Mouse (Mus musculus) cortical plate, adult 2 months (tissue): ENCODE measurements around the gene Tesmin. TPM values are rescaled to one million over a fixed set of nuclear protein-coding genes. Genes with fewer than 3 reads are reported as not detected.

Experiments
- H3K27ac ChIP-seq: fragments of 200-500 bp; 2 replicates; pipeline ENCODE4 v1.5.1; 2012; ENCODE audit warnings: low read length, control low read depth, inconsistent platforms; ENCODE audit not compliant: insufficient read depth
- H3K4me1 ChIP-seq: fragments of 200-500 bp; 2 replicates; pipeline ENCODE4 v1.6.1; 2011; ENCODE audit warnings: low read length; ENCODE audit not compliant: control insufficient read depth, insufficient read depth
- H3K4me3 ChIP-seq: fragments of 200-500 bp; 2 replicates; pipeline ENCODE4 v1.5.1; 2011; ENCODE audit warnings: mild to moderate bottlenecking, low read length, control low read depth; ENCODE audit not compliant: insufficient read depth
- CTCF ChIP-seq: fragments of 200-500 bp; IDR thresholded peaks from 2 replicates; pipeline ENCODE4 v1.5.1; 2011; ENCODE audit warnings: mild to moderate bottlenecking, control low read depth, low read length; ENCODE audit not compliant: insufficient read depth; ENCODE audit errors: extremely low read depth
- POLR2A ChIP-seq: fragments of 200-500 bp; IDR thresholded peaks from 2 replicates; pipeline ENCODE4 v1.6.1; 2011; ENCODE audit warnings: mild to moderate bottlenecking, low read length, control low read depth; ENCODE audit not compliant: insufficient read depth; ENCODE audit errors: extremely low read depth
- polyA plus RNA-seq: library from polyadenylated mRNA; depleted of rRNA; stranded (reverse); fragments of >200 nt; gene quantifications from 2 replicates; pipeline ENCODE4 v1.2.3, GENCODE M21; 2012; rRNA removed

Gene Tesmin
- polyA plus RNA-seq, 1 experiment, result 0.15 TPM

GRCm38 (mm10) chr19:3435824-3436223, 47.2 kb downstream of the Tesmin start:
- no peaks in the 10 kb centered on the region for H3K4me1 ChIP-seq
- H3K27ac ChIP-seq, result no peak overlapping the region
- TF ChIP-seq POLR2A (no peak), CTCF (no peak)
- no peak overlapping the region for H3K4me3 ChIP-seq

DNA sequence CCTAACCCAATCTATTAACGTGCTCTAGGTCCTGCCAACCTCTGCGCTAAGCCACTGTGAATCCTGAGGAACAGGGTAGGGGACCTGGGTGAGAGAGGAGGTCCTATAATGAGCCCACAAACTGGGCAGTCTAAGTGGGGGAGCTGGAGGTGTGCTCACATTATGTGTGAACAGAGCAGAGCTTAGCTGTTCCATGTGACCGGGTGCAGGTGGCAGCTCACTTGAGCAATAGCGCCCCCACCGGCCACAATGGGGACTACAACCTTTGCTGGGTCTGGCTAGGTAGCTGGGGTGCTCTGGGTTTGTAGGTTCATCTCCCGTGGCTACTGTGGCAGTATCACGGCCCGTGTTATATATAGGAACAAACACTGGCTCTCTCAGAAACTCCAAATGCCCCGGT, 48.2 kb downstream of the Tesmin start:
- Histone ChIP-seq H3K4me1 (no peaks in the 10 kb centered on the region), H3K27ac (no peak overlapping the region), H3K4me3 (no peak overlapping the region)
- TF ChIP-seq CTCF (peak; percentile 28; the same call in 1 of the 2 replicates), POLR2A (no peak)

- TF ChIP-seq CTCF, result peak; percentile 17; the same call in 1 of the 2 replicates
- TF ChIP-seq POLR2A, result no peak
- Histone ChIP-seq H3K4me1 (no peaks in the 10 kb centered on the region), H3K27ac (no peak overlapping the region), H3K4me3 (no peak overlapping the region)
These were observed 49.3 kb downstream of the Tesmin start for GRCm38 (mm10) chr19:3437980-3438379.

DNA sequence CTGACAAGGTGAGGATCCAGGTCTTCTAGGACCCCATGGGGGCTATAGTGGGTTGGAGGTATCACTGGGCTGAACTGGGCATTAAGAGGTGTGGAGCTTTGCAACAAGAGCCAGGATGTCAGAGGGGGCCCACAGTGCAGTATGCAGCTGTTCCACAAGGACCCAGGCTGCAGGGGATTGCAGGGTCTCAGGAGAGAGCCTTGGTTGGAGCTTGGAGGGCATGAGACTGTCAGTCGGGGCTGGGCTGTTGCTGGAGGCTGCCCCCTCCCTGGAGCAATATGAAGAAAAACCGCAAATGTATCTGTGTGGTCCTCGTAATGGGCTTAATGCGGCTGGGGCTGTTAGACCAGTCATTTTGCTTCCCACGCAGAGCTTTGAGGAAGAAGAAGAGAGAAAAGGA, 52.0 kb downstream of the Tesmin start:
- no peak overlapping the region for H3K27ac ChIP-seq
- no peaks in the 10 kb centered on the region for H3K4me1 ChIP-seq
- no peak for TF ChIP-seq POLR2A
- no peak for TF ChIP-seq CTCF
- H3K4me3 ChIP-seq, result no peak overlapping the region

DNA sequence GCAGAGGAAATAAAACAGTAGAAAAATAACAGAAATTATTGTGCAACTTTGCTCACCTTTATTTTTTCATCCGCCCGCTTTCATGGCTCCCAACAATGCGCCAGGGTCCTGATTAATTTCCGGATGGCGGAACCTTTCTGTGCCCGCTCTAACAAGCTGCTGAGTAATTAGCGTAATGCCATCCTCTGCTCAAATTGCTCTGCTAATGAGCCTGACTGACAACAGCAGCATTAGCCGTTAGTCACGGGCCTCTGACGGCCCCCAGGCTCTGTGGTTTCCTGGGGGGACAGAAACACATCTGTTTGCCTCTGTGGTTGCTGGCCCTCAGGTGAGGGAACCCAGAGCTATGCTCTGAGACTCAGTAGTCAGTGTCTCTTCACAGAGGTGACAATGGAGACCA, 52.4 kb downstream of the Tesmin start:
- no peak for TF ChIP-seq POLR2A
- no peak for TF ChIP-seq CTCF
- Histone ChIP-seq H3K4me3 (no peak overlapping the region), H3K27ac (no peak overlapping the region), H3K4me1 (no peaks in the 10 kb centered on the region)

DNA sequence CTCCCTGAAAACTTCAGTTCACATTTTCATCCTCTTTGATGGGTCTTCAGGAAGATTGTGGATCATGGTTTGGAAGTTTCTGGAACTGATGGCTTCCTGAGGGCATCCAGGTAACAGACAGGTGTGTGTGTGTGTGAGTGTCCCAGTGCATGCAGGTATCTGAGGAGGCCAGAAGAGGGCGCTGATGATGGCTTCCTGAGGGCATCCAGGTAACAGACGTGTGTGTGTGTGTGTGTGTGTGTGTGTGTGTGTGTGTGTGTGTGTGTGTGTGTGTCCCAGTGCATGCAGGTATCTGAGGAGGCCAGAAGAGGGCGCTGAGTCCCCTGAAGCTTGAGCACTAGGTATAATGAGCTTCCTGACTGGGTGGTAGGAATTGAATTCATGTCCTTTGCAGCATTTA, 58.7 kb downstream of the Tesmin start:
- H3K4me3 ChIP-seq, result no peak overlapping the region
- no peaks in the 10 kb centered on the region for H3K4me1 ChIP-seq
- H3K27ac ChIP-seq, result no peak overlapping the region
- TF ChIP-seq CTCF, result no peak
- no peak for TF ChIP-seq POLR2A

DNA sequence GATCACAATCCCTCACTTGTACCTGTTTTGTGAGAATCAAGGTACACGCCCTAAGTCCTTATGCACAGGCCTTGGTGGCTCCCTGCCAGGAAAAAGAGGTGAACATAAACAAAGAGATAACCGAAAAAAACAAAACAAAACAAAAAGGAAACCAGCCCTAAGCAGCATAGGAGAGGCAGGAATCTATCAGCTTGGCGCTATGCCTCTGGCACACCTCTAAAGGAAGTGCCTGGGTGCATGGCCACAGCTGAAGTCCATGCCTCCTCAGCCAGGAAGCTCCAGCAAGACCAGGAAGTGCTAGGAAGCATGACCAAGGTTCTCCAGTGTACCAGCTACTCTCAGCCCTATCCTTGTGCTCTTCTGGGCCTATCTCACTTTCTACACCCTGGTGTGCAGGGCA, 60.6 kb downstream of the Tesmin start:
- H3K4me3 ChIP-seq, result no peak overlapping the region
- H3K4me1 ChIP-seq, result no peaks in the 10 kb centered on the region
- no peak overlapping the region for H3K27ac ChIP-seq
- TF ChIP-seq POLR2A, result no peak
- no peak for TF ChIP-seq CTCF

GRCm38 (mm10) chr19:3450714-3451113, 62.1 kb downstream of the Tesmin start:
- TF ChIP-seq CTCF (no peak), POLR2A (no peak)
- no peak overlapping the region for H3K27ac ChIP-seq
- H3K4me1 ChIP-seq, result no peaks in the 10 kb centered on the region
- no peak overlapping the region for H3K4me3 ChIP-seq

DNA sequence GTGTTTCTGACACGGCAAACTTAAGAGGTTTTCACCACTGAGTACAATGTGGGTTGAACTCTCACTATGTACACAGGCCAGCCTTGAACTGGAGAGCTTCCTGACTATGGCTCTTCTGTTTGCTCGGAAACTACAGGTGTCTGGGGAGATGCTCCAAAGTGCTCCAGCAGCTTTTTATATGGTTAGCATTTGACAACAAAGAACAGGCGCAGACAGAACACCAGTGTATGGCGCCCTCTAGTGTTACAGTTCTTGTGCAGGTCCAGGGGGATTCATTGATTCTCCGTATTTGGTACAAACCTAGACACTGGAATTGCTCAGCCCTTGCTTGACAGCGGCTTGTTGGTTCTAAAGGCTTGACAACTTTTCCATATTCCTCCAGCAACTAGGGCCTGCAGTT, 62.5 kb downstream of the Tesmin start:
- Histone ChIP-seq H3K4me1 (no peaks in the 10 kb centered on the region), H3K27ac (no peak overlapping the region), H3K4me3 (no peak overlapping the region)
- no peak for TF ChIP-seq POLR2A
- TF ChIP-seq CTCF, result peak; percentile 89

DNA sequence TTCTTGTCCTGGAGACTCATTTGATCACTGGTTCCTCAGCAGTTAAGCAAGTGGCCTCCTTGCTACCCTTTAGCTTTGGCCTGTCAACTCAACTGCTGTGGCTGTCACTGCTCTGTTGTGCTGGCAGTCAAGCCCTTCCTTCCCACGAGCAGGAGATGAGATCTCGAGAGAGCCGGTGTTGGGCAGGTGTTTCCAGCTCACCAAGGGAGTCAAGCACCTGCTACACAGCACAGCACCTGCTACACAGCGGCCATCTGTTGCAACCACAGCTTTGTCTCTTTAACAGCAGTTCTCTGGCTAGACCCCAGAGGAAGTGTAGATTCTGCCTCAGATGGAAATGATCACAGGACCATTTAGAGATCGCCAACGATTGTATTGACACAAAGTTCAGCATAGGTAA, 63.0 kb downstream of the Tesmin start:
- TF ChIP-seq POLR2A, result no peak
- TF ChIP-seq CTCF, result no peak
- H3K4me3 ChIP-seq, result no peak overlapping the region
- no peaks in the 10 kb centered on the region for H3K4me1 ChIP-seq
- H3K27ac ChIP-seq, result no peak overlapping the region

Other genes starting within 250 kb of the Tesmin start
- 51.4 and 53.6 TPM in 2 replicates for gene Mrpl21, start 106.0 kb upstream of the Tesmin start, polyA plus RNA-seq
- gene Ighmbp2, start 105.8 kb upstream of the Tesmin start, polyA plus RNA-seq, result 7.5 and 7.7 TPM in 2 replicates
- gene Cpt1a, start 66.5 kb upstream of the Tesmin start, polyA plus RNA-seq, result 22.5 and 23.4 TPM in 2 replicates
- gene Gal, start 25.7 kb downstream of the Tesmin start, polyA plus RNA-seq, result 0.34 and 0.48 TPM in 2 replicates
- gene Ppp6r3, start 186.9 kb downstream of the Tesmin start, polyA plus RNA-seq, result 72.4 and 73.4 TPM in 2 replicates